Mouse (Mus musculus): ENCODE measurements around the gene Boll.

- TF ChIP-seq CTCF (IDR thresholded peaks at IDR 0.05; ENCODE audit: control insufficient read depth, insufficient read depth, insufficient read length), result no peak
- TF ChIP-seq USF1 (IDR thresholded peaks at IDR 0.05; ENCODE audit: low read depth), result no peak
- TF ChIP-seq MAX (IDR thresholded peaks at IDR 0.05), result no peak
- TF ChIP-seq MYOG (IDR thresholded peaks at IDR 0.05; ENCODE audit: control insufficient read depth, extremely low read depth, insufficient read length), result no peak
- no peak for TF ChIP-seq MYOD1 (IDR thresholded peaks at IDR 0.05; ENCODE audit: control insufficient read depth, insufficient read length, low read depth)
- TF ChIP-seq CEBPB (IDR thresholded peaks at IDR 0.05; ENCODE audit: low read depth), result no peak
- no peak for TF ChIP-seq FOSL1 (IDR thresholded peaks at IDR 0.05; ENCODE audit: insufficient read depth, low read length, poor library complexity, severe bottlenecking)
Measured at GRCm38 (mm10) chr1:55207561-55207960, 155.7 kb downstream of the Boll start.
